ENCODE assay signal across 27 mouse cellular contexts in the genomic region with DNA sequence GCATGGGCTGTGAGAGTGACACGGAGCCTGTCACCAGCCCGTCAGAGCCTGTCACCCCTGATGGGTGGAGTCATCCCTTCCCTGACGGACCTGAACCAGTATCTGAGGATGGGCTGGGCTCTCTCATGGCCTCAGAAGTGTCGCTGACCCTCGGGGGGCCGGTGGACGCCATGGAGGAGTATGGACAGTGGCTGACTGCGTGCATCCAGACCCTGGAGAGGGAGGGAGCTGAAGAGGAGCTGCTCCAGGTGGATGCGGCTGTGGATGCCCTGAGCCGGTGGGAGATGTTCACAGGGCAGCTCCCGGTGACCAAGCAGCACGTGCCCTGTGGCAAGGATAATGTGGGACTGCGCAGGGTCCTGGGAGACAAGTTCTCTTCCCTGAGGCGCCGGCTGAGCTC. TPM values are rescaled to one million over a fixed set of nuclear protein-coding genes. Genes with fewer than 3 reads are reported as not detected.
"Had no signal": no experiment of that assay in that cellular context is flagged by ENCODE, and none has a peak within 500 bp of the region (broad histone marks: within the 10 kb centered on the region; RNA-seq: fewer than 3 reads in every experiment).

No protein-coding gene starts in this region.

- H3K9me3 ChIP-seq: embryonic facial prominence, embryonic 12.5 days; embryonic facial prominence, embryonic 15.5 days; forebrain, embryonic 15.5 days had no signal

- H3K27ac ChIP-seq: embryonic facial prominence, embryonic 10.5 days; embryonic facial prominence, embryonic 12.5 days; embryonic facial prominence, embryonic 13.5 days; forebrain, embryonic 10.5 days; forebrain, embryonic 12.5 days; forebrain, embryonic 13.5 days; forebrain, embryonic 15.5 days; gastrocnemius, adult 2 months had no signal

- H3K36me3 ChIP-seq: embryonic facial prominence, embryonic 12.5 days; embryonic facial prominence, embryonic 15.5 days had no signal

- H3K9ac ChIP-seq: embryonic facial prominence, embryonic 12.5 days; embryonic facial prominence, embryonic 13.5 days; embryonic facial prominence, embryonic 15.5 days; forebrain, embryonic 12.5 days; forebrain, embryonic 13.5 days; forebrain, embryonic 15.5 days; forebrain, postnatal 0 days had no signal

- H3K4me3 ChIP-seq: embryonic facial prominence, embryonic 10.5 days; embryonic facial prominence, embryonic 12.5 days; embryonic facial prominence, embryonic 13.5 days; embryonic facial prominence, embryonic 15.5 days; erythroblast, embryonic 14.5 days; forebrain, embryonic 10.5 days; forebrain, embryonic 12.5 days; forebrain, embryonic 13.5 days; forebrain, embryonic 15.5 days; gastrocnemius, adult 2 months had no signal

- DNase-seq: cerebellum, adult 2 months; cerebellum, adult 8-10 months; cerebellum, adult 9-10 months; cerebellum, adult 9-11 months; cerebellum, postnatal 10 days; cerebellum, postnatal 14 days; cerebellum, postnatal 25 days; cerebellum, postnatal 36 days; embryo, embryonic 11 days; forebrain, postnatal 0 days; gastrocnemius, adult 2 months; gastrocnemius, postnatal 10 days; gastrocnemius, postnatal 14 days; gastrocnemius, postnatal 25 days; gastrocnemius, postnatal 36 days; heart, adult 18-20 months had no signal

- H3K27me3 ChIP-seq: embryonic facial prominence, embryonic 12.5 days; embryonic facial prominence, embryonic 13.5 days; embryonic facial prominence, embryonic 15.5 days; forebrain, embryonic 12.5 days; forebrain, embryonic 13.5 days; forebrain, embryonic 15.5 days had no signal

- ATAC-seq: forebrain, embryonic 13.5 days; forebrain, embryonic 14.5 days; forebrain, embryonic 15.5 days; forebrain, embryonic 16.5 days; forebrain, postnatal 0 days had no signal

RNA-seq across cellular contexts. Expression of gene Amz1, which starts 28.1 kb away (rescaled TPM):
- polyA plus RNA-seq: erythroblast, embryonic 14.5 days had no signal
